Mouse (Mus musculus): ENCODE results near the gene Chd2.
A peak's percentile ranks its signal among the peaks of the same experiment; 100 is the strongest.
"Not testable (repeated sequence)": the region's sequence is repeated elsewhere in the genome, so short reads cannot be mapped to it uniquely, and the experiment has no call there.

The Chd2 gene

GRCm38 (mm10) chr7:73539116-73539682 is 2.4 kb downstream of the Chd2 start:
- peak; percentile 58 for DNase-seq (ENCODE audit: low read depth, low spot score)

GRCm38 (mm10) chr7:73538424-73539079 is 3.1 kb downstream of the Chd2 start:
- no peak for DNase-seq (ENCODE audit: low read depth, low spot score)

- peak; percentile 99 for DNase-seq (ENCODE audit: low read depth, low spot score)
These were observed 3.8 kb downstream of the Chd2 start for GRCm38 (mm10) chr7:73537634-73538423.

- DNase-seq (ENCODE audit: low read depth, low spot score) = no peak
These were observed 4.4 kb downstream of the Chd2 start for GRCm38 (mm10) chr7:73537228-73537627.

GRCm38 (mm10) chr7:73536579-73536978 is 5.1 kb downstream of the Chd2 start:
- no peak for DNase-seq (ENCODE audit: low read depth, low spot score)

GRCm38 (mm10) chr7:73535861-73536200 is 5.8 kb downstream of the Chd2 start:
- no peak for DNase-seq (ENCODE audit: low read depth, low spot score)

GRCm38 (mm10) chr7:73534937-73535860 is 6.4 kb downstream of the Chd2 start:
- peak; percentile 90 for DNase-seq (ENCODE audit: low read depth, low spot score)

- DNase-seq (ENCODE audit: low read depth, low spot score) = no peak
These were observed 8.2 kb downstream of the Chd2 start for GRCm38 (mm10) chr7:73533457-73533856.

- DNase-seq (ENCODE audit: low read depth, low spot score) = no peak
These were observed 8.7 kb downstream of the Chd2 start for GRCm38 (mm10) chr7:73532916-73533315.

- no peak for DNase-seq (ENCODE audit: low read depth, low spot score)
These were observed 9.5 kb downstream of the Chd2 start for GRCm38 (mm10) chr7:73532139-73532538.

- DNase-seq (ENCODE audit: low read depth, low spot score) = no peak
These were observed 10.0 kb downstream of the Chd2 start for GRCm38 (mm10) chr7:73531506-73532093.

- no peak for DNase-seq (ENCODE audit: low read depth, low spot score)
These were observed 10.8 kb downstream of the Chd2 start for GRCm38 (mm10) chr7:73530846-73531245.

GRCm38 (mm10) chr7:73530164-73530563 is 11.5 kb downstream of the Chd2 start:
- DNase-seq (ENCODE audit: low read depth, low spot score) = no peak

GRCm38 (mm10) chr7:73529261-73529660 is 12.4 kb downstream of the Chd2 start:
- no peak for DNase-seq (ENCODE audit: low read depth, low spot score)

- not testable (repeated sequence) for DNase-seq (ENCODE audit: low read depth, low spot score)
These were observed 13.2 kb downstream of the Chd2 start for GRCm38 (mm10) chr7:73528377-73528894.

GRCm38 (mm10) chr7:73527225-73527624 is 14.4 kb downstream of the Chd2 start:
- no peak for DNase-seq (ENCODE audit: low read depth, low spot score)

- peak; percentile 92 for DNase-seq (ENCODE audit: low read depth, low spot score)
These were observed 17.1 kb downstream of the Chd2 start for GRCm38 (mm10) chr7:73524454-73524952.

- DNase-seq (ENCODE audit: low read depth, low spot score) = no peak
These were observed 17.9 kb downstream of the Chd2 start for GRCm38 (mm10) chr7:73523608-73524259.

- DNase-seq (ENCODE audit: low read depth, low spot score) = no peak
These were observed 18.4 kb downstream of the Chd2 start for GRCm38 (mm10) chr7:73523183-73523582.

All from ES-CJ7 (cell line).